In genomic region chr19:24897006-24897895, GRCm38 (mm10) we compare ENCODE assay signal across 8 mouse cellular contexts. TPM values are rescaled to one million over a fixed set of nuclear protein-coding genes. Genes with fewer than 3 reads are reported as not detected.
DNase-seq lines count a peak whose midpoint lies in the region; ATAC-seq lines count a peak whose summit lies in the region.

No protein-coding gene starts in this region.

- 2% methylated on average over 57 of the region's 57 CpGs for WGBS in heart, embryonic 16.5 days
- 2% methylated on average over 57 of the region's 57 CpGs for WGBS in midbrain, embryonic 11.5 days

- no peaks in the 10 kb centered on the region for H3K36me3 ChIP-seq in heart, embryonic 16.5 days (ENCODE audit: control insufficient read depth, insufficient read depth)
- no peaks in the 10 kb centered on the region for H3K36me3 ChIP-seq in midbrain, embryonic 11.5 days (ENCODE audit: control insufficient read depth, insufficient read depth, low read length)

- H3K27ac ChIP-seq in heart, embryonic 16.5 days (ENCODE audit: low read length) = no peak overlapping the region
- H3K27ac ChIP-seq in midbrain, embryonic 11.5 days (ENCODE audit: low read depth, low read length) = no peak overlapping the region

- H3K9me3 ChIP-seq in heart, embryonic 16.5 days (replicated peaks; ENCODE audit: control insufficient read depth, low read length) = no peaks in the 10 kb centered on the region
- no peaks in the 10 kb centered on the region for H3K9me3 ChIP-seq in midbrain, embryonic 11.5 days (ENCODE audit: control insufficient read depth, low read length)

- H3K9ac ChIP-seq in heart, embryonic 16.5 days (ENCODE audit: low read length) = no peak overlapping the region
- H3K9ac ChIP-seq in midbrain, embryonic 11.5 days (ENCODE audit: low read length) = no peak overlapping the region

- H3K4me1 ChIP-seq in heart, embryonic 16.5 days (ENCODE audit: control insufficient read depth, insufficient read depth, low read length) = peaks cover 24% of the 10 kb centered on the region
- peaks cover 13% of the 10 kb centered on the region for H3K4me1 ChIP-seq in midbrain, embryonic 11.5 days (ENCODE audit: control insufficient read depth, insufficient read depth, low read length)

- peak overlapping the region; percentile 60 for H3K4me2 ChIP-seq in heart, embryonic 16.5 days (ENCODE audit: low read depth, low read length)
- peak overlapping the region; percentile 31 for H3K4me2 ChIP-seq in midbrain, embryonic 11.5 days

- DNase-seq in adrenal gland, postnatal 14 days = peak; percentile 25
- no peak for DNase-seq in adrenal gland, postnatal 4 days (ENCODE audit: low spot score in 2 of 2)
- peak; percentile 19 for DNase-seq in ES-CJ7 (ENCODE audit: low read depth, low spot score)
- DNase-seq in midbrain, embryonic 11.5 days (ENCODE audit: low spot score, missing footprints) = peak; percentile 97
- DNase-seq in left cerebral cortex, adult 11 months (ENCODE audit: low spot score) = no peak
- no peak for DNase-seq in gastrocnemius, adult 18-20 months (ENCODE audit: low spot score)

- H3K27me3 ChIP-seq in heart, embryonic 16.5 days (ENCODE audit: control insufficient read depth, insufficient read depth, low read length) = peaks cover 61% of the 10 kb centered on the region
- peaks cover 53% of the 10 kb centered on the region for H3K27me3 ChIP-seq in midbrain, embryonic 11.5 days (ENCODE audit: control insufficient read depth, insufficient read depth, low read length)

- peak overlapping the region; percentile 45 for H3K4me3 ChIP-seq in heart, embryonic 16.5 days (ENCODE audit: low read length)
- H3K4me3 ChIP-seq in midbrain, embryonic 11.5 days (ENCODE audit: low read depth, low read length) = peak overlapping the region; percentile 13; the same call in 1 of the 2 replicates

- no peak for ATAC-seq in heart, embryonic 16.5 days (replicated peaks; ENCODE audit: extremely low read depth, insufficient read depth, low FRiP score)
- ATAC-seq in midbrain, embryonic 11.5 days (ENCODE audit: low FRiP score) = no peak
- ATAC-seq in frontal cortex, adult (ENCODE audit: low TSS enrichment) = no peak

RNA-seq across cellular contexts. Expression of gene Foxd4, which starts 3.7 kb away (rescaled TPM):
- total RNA-seq in adrenal gland, postnatal 14 days (2021) = not detected in 2 replicates
- total RNA-seq in adrenal gland, postnatal 4 days (2021) = not detected
- not detected in 2 replicates for polyA plus RNA-seq in heart, embryonic 16.5 days (2015; fragmentation: Nextera tagmentation; extraction: Ambion mirVana)
- polyA plus RNA-seq in midbrain, embryonic 11.5 days (2014; fragmentation: Nextera tagmentation; extraction: Ambion mirVana) = 0.47 and 0.87 TPM in 2 replicates
- total RNA-seq in gastrocnemius, adult 18-20 months (2021) = not detected

RNA-seq across cellular contexts. Expression of gene Gm10053, which starts 21.8 kb away (rescaled TPM):
- total RNA-seq in adrenal gland, postnatal 14 days (2021) = 547 and 580 TPM in 2 replicates
- 100 to 1,000 TPM; 185 to 212 TPM for total RNA-seq in adrenal gland, postnatal 4 days (2021)
- polyA plus RNA-seq in heart, embryonic 16.5 days (2015; fragmentation: Nextera tagmentation; extraction: Ambion mirVana) = 825 and 837 TPM in 2 replicates
- polyA plus RNA-seq in midbrain, embryonic 11.5 days (2014; fragmentation: Nextera tagmentation; extraction: Ambion mirVana) = 270 and 273 TPM in 2 replicates
- total RNA-seq in gastrocnemius, adult 18-20 months (2021) = 100 to 1,000 TPM; 441 to 524 TPM

RNA-seq across cellular contexts. Expression of gene Pgm5, which starts 35.6 kb away (rescaled TPM):
- total RNA-seq in adrenal gland, postnatal 14 days (2021) = 60.3 and 68.5 TPM in 2 replicates
- 10 to 100 TPM; 55.4 to 58.0 TPM for total RNA-seq in adrenal gland, postnatal 4 days (2021)
- 5.1 and 5.2 TPM in 2 replicates for polyA plus RNA-seq in heart, embryonic 16.5 days (2015; fragmentation: Nextera tagmentation; extraction: Ambion mirVana)
- polyA plus RNA-seq in midbrain, embryonic 11.5 days (2014; fragmentation: Nextera tagmentation; extraction: Ambion mirVana) = 0.19 and 0.46 TPM in 2 replicates
- total RNA-seq in gastrocnemius, adult 18-20 months (2021) = 10 to 100 TPM; 14.2 to 19.3 TPM

Comparison
In these comparisons a context has a peak if more than half of its experiments do, and no peak if none do; other contexts are left out.
1. DNase-seq: peak in adrenal gland, postnatal 14 days (single experiment), ES-CJ7 (single experiment) and midbrain, embryonic 11.5 days (single experiment); none in adrenal gland, postnatal 4 days (0 of 2), left cerebral cortex, adult 11 months (single experiment) and gastrocnemius, adult 18-20 months (single experiment).